Mouse (Mus musculus): ENCODE data around the gene Ehbp1. TPM values are rescaled to one million over a fixed set of nuclear protein-coding genes. Genes with fewer than 3 reads are reported as not detected.

Ehbp1 gene
- 10 to 100 TPM; 15.2 to 15.9 TPM for total RNA-seq (2021)
- long read RNA-seq, experiment 1, result 0 reads
- long read RNA-seq, experiment 2, partial matches to known transcripts, result 0 of 1 reads
- long read RNA-seq, experiment 2, other reads (novel, unspliced or antisense), result 1 of 1 reads

DNA sequence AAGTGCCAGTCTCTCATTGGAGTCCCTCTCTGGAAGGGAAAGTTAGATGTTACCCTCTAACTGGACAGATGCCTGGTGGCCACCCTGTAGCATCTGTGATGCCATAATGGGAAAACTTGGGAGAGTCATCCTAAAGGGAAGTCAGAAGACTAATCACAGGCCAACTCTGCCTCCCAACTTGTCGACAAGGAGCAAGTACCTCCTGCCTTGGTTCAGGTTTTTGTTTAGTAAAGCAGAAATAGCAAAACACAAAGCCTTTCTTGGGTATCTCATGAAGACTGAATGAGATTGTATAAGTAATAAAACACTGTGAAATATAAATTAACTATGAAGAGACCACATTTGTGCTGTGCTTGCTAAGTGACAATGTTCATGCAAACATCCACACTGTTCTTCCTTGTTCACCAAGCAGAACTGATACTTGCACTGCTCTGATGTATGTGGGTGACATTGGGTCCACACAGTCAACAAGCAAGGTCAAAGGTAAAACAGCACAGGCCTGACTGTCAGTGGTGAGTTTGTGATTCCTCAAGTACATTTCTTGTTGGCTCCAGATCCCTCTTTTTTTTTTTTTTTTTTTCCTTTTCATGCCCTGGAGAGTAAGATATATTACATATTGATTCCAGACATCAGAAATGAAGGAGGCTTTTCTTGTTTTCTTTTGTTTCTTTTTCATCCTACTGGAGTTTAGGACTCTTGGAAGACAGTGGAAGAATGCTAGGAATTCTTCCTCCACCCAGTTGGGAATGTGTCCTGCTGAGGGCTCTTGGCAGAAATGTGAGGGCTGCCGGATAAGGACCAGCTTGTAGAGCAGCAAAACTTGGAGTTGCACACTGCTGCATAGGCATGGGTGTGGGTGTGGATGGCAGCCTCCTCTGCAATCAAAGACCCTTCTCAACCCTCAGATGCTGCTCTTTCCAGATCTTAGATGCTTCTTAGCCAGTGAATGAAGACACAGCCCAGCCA, at the start of gene Ehbp1:
Gene Ehbp1, minus strand, starts transcription at position 51 of the 966 bp plus-strand sequence.
- intact Hi-C loops (cut with DNase I), result no loop called here
- Histone ChIP-seq H3K4me3 (no peak within 1 kb of the TSS), H3K27ac (peak within 1 kb of the TSS; percentile 20; the same call in 1 of the 2 replicates)
- peak; percentile 24 for DNase-seq
- TF ChIP-seq CTCF (IDR thresholded peaks at IDR 0.05), result no peak

DNA sequence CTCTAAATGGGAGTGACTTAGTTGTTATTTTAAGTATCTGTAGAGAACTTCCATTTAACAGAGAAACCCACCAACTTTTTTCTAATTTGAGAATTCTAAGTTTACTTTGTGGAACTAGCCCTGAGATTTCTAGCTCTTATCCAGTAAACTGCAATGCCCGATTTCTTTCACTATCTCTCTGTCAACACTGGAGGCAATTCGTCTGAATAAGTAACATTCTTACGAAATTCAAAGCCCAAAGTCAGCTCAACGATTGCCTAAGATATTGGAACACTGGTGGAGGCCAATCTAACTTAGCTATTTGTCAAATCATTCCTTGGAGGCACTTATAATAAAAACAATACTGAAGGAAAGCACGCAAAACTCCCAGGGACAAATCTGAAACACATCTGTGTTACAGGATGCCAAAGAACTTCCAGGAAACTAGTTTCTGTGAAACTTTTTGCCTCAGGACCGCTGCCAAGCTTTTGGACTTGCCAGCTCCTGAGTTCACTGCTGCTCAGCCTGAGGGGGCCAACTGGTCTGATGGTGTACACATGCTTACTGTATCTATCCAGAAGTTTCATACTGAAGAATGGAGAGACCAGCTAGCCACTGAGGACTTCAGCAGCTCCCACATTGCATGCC, 45.5 kb upstream of the Ehbp1 start:
- H3K27ac ChIP-seq, result no peak overlapping the region; the same call in 1 of the 2 replicates
- DNase-seq, result peak; percentile 77
- no peak overlapping the region for H3K4me3 ChIP-seq
- TF ChIP-seq CTCF (IDR thresholded peaks at IDR 0.05), result no peak
- intact Hi-C loops (cut with DNase I), result no loop called here

DNA sequence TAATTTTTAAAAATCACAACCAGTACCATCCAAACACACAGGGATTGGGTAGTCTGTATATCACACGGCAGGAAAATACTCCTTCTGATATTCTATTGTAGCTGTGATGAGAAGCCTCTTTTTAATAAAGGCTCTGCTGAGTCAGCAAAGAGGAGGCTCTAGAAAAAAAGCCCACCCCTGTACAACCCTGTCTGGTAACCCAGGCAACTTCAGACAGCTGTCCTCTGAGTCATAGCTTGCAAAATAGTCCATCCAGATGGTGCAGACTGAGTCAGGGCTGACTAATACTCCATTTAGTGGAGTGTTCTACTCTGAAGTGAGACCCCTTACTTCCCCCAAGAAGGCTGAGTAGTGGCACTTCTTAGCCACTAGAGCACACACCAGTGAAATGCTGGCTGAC, 41.4 kb upstream of the Ehbp1 start:
- intact Hi-C loops (cut with DNase I), result no loop called here
- DNase-seq, result no peak
- H3K27ac ChIP-seq, result no peak overlapping the region
- no peak for TF ChIP-seq CTCF (IDR thresholded peaks at IDR 0.05)
- H3K4me3 ChIP-seq, result no peak overlapping the region

DNA sequence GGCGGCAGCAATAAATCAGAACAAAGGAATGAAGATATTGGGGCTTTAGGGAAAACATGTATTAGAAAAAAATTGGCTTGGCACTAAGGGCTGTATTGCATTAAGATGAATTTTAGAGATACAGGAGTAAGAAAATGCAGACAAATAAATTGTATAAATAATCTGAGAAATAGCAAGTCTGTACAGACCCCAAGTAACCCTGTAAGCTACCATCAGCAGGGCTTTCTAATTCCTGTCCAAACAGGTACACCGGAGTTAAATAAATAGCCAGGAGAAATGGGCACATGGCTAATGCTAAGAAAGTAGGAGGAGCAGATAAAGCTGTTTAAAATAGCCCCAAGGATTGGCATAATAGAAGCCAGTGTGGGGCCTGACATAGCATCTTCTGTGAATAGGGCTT, 32.7 kb upstream of the Ehbp1 start:
- H3K27ac ChIP-seq, result no peak overlapping the region
- no peak for TF ChIP-seq CTCF (IDR thresholded peaks at IDR 0.05)
- no peak overlapping the region for H3K4me3 ChIP-seq
- no peak for DNase-seq
- intact Hi-C loops (cut with DNase I), result loop anchor here (5.0 kb wide), 1 partner anchor 62 kb away; no protein-coding TSS in a partner anchor

DNA sequence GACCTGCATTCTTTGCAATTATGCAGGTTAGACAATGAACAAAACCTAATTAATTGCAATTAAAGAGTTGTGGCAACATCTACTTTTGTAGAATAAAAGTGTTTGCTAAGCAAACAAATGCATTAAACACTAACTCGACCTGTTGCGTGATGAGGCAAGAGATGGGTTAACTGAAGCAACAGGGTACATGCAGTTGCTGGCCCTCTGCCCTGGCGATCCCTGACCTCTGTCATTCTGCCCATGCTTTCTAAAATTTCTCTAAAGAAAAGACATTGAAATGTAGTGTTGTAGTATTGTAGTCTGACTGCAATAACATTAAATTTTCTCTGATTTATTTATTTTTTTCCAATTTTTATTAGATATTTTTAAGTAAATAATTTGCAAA, 31.2 kb upstream of the Ehbp1 start:
- Histone ChIP-seq H3K27ac (no peak overlapping the region), H3K4me3 (no peak overlapping the region)
- TF ChIP-seq CTCF (IDR thresholded peaks at IDR 0.05), result no peak
- intact Hi-C loops (cut with DNase I), result loop anchor here (5.0 kb wide), 1 partner anchor 64 kb away; no protein-coding TSS in a partner anchor
- DNase-seq, result no peak

DNA sequence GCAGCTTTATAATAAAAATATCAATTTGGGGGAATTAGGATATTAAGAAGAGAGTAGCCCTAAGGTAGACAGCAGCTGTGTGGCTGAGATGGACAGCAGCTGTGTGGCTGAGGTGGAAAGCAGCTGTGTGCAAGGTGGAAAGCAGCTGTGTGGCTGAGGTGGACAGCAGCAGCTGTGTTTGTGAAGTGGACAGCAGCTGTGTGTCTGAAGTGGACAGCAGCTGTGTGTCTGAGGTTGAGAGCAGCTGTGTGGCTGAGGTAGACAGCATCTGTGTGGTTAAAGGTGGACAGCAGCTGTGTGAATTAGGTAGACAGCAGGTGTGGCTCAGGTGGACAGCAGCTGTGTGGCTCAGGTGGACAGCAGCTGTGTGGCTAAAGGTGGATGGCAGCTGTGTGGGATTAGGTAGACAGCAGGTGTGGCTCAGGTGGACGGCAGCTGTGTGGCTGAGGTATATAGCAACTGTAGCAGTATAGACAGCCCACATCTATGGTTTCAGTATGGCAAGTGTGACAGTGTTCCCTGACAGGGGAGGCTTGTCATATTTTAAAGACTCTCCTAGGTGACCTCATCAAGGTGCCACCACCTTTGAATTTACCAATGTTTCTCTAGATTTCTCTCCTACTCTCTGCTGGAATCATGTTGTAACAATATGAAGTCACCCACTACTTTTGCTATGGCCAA, 30.7 kb upstream of the Ehbp1 start:
- Histone ChIP-seq H3K27ac (no peak overlapping the region), H3K4me3 (no peak overlapping the region)
- no peak for TF ChIP-seq CTCF (IDR thresholded peaks at IDR 0.05)
- intact Hi-C loops (cut with DNase I), result loop anchor here (5.0 kb wide), 1 partner anchor 65 kb away; no protein-coding TSS in a partner anchor
- no peak for DNase-seq

DNA sequence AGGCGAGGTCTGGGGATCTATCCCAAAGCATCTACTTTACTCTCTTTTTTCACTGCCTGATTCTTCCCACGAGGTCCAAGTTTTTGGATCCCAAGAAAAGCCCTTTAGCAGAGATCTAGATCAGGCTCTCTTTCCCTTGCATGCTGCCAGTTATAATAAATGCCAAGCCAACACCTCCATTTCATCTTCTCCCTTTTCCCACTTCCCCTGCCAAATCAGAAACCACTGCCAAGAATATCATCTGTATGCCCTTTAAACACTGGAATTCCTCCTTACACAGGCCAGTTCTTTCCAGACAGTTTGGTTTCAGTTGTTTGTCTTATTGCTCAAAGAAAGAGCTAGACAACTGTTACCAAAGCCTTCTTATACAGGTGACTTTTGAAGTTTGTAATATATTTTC, 27.7 kb upstream of the Ehbp1 start:
- no peak for TF ChIP-seq CTCF (IDR thresholded peaks at IDR 0.05)
- intact Hi-C loops (cut with DNase I), result loop anchor here (5.0 kb wide), 1 partner anchor 67 kb away; no protein-coding TSS in a partner anchor
- Histone ChIP-seq H3K27ac (peak overlapping the region; percentile 24), H3K4me3 (no peak overlapping the region)
- DNase-seq, result no peak

DNA sequence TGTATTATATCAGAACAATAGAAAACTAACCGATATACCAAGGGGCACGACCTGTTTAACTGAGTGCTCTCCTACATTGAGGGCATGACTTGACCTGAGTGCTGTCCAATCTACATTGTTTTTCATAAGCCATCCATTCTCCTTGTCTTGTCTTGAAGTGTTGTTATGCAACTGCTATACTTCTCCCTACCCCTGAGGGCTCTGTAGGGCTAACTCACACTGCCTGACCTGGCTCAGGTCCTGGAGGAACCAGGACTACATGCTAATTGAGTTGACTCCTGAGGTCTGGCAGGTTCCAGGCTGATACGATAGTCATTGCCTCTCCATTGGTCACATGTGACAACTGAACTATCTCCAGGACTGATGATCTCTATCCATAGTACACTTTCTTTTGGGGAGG, 26.5 kb upstream of the Ehbp1 start:
- intact Hi-C loops (cut with DNase I), result no loop called here

DNA sequence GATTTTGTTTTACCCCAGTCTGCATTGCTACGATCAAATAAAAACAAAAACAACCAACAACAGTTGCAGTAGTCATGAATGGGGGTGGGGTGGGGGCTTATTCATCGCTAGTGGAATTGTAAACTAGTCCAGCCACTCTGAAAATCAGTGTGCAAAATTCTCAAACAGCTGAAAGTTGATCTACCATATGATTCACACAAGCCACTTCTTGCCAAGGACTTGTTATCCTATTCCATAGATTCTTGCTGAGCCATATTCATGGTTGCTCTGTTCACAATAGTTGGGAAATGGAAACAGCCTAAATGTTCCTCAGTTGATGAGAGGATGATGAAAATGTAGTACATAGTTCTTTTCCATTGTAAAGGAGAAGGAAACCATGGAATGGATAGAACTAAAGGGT, 24.4 kb upstream of the Ehbp1 start:
- no peak for DNase-seq
- H3K4me3 ChIP-seq, result no peak overlapping the region
- intact Hi-C loops (cut with DNase I), result no loop called here
- TF ChIP-seq CTCF (IDR thresholded peaks at IDR 0.05), result no peak
- no peak overlapping the region for H3K27ac ChIP-seq

More for the DNA sequence above, 26.5 kb upstream of the Ehbp1 start:
- Histone ChIP-seq H3K27ac (no peak overlapping the region), H3K4me3 (no peak overlapping the region)
- DNase-seq, result no peak
- TF ChIP-seq CTCF (IDR thresholded peaks at IDR 0.05), result no peak

DNA sequence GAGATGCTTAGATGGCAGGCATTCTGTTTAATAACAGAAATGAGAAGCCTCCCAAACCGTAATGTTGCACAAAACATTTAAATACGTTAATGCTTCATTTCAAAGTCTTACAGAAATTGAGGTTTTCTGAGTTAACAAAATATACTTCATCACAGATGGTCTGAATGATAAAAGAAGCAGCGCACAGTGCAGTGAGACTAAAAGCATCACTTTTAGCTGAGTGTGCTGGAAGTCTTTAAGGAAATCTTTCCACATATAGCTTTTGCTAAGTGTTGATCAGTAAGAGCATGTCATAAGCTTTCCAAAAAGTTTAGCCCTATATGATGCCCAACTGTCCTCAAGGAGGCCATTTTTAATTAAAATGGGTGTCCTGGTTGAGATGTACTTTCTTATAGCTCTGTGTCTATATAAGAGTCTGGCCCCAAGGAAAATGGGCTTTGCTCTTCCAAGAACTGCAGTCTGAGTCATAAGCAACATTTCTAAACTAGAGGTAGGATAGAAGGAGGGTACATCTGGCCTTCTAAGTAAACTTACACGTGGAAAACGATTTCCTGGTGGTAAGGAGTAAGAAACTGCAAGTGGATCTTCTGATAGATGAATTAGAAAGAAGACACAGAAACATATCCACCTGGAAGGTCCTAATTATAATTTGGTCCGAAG, 12.0 kb upstream of the Ehbp1 start:
- no peak overlapping the region for H3K27ac ChIP-seq
- no peak for DNase-seq
- TF ChIP-seq CTCF (IDR thresholded peaks at IDR 0.05), result no peak
- no peak overlapping the region for H3K4me3 ChIP-seq
- intact Hi-C loops (cut with DNase I), result no loop called here

DNA sequence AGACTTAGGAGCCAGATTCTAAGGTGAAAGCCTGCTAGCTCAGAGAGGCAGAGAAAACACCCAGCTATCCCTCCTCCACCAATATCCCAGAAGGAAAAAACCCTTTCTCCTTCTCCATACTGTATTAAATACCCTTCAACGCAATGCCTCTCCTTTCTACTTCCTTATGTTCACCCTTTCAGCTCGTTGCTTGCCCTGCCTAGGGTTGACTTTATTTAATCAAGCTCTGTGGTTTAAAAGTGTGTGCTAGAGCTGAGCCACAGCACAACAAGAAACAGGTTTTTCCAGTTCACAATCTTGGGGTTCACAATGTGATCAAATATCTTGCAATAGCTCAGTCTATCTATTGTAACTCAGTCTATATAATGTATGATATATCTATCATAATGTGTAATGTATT, 7.9 kb upstream of the Ehbp1 start:
- no peak overlapping the region for H3K27ac ChIP-seq
- DNase-seq, result no peak
- intact Hi-C loops (cut with DNase I), result no loop called here
- no peak for TF ChIP-seq CTCF (IDR thresholded peaks at IDR 0.05)
- no peak overlapping the region for H3K4me3 ChIP-seq

DNA sequence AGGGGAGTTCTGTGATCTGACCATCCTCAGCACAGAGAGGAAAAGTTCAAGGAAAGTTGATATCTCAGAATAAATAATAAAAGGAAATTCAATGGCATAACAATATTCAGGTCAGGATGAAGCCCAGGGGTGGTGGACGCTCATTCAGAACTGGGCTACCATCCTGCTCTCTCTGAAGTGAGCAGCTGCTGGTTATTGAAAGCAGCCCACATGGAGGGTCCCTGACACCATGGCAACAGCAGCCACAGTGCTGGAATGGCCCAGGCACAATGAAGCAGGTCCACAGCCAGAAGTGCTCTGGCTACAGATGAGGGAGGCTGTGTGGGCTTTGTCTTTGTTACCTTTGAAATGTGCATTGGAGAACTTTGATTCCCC, 6.4 kb upstream of the Ehbp1 start:
- no peak overlapping the region for H3K4me3 ChIP-seq
- no peak for TF ChIP-seq CTCF (IDR thresholded peaks at IDR 0.05)
- H3K27ac ChIP-seq, result peak overlapping the region; percentile 49; the same call in 1 of the 2 replicates
- intact Hi-C loops (cut with DNase I), result no loop called here
- DNase-seq, result no peak
